Comparison of ENCODE assay signal across 8 mouse cellular contexts in genomic region chr11:26209811-26210581, GRCm38 (mm10). TPM values are rescaled to one million over a fixed set of nuclear protein-coding genes. Genes with fewer than 3 reads are reported as not detected.
DNase-seq lines count a peak whose midpoint lies in the region; ATAC-seq lines count a peak whose summit lies in the region.

No protein-coding gene starts in this region.

- peak overlapping the region; percentile 96 for H3K27ac ChIP-seq in intestine, embryonic 15.5 days

- H3K9me3 ChIP-seq in intestine, embryonic 15.5 days, result no peaks in the 10 kb centered on the region

- peak; percentile 97 for ATAC-seq in intestine, embryonic 15.5 days
- ATAC-seq in inflammation-experienced regulatory T-cells, adult 6 months, result no peak

- H3K4me2 ChIP-seq in intestine, embryonic 15.5 days (replicated peaks), result peak overlapping the region; percentile 80

- intact Hi-C loops in gastrocnemius, postnatal 36 days (cut with DNase I), result no loop called here
- intact Hi-C loops in left cerebral cortex, postnatal 4 days (cut with DNase I), result loop anchor here (10.0 kb wide), 2 partner anchors 275 to 755 kb away; no protein-coding TSS in a partner anchor

- no peaks in the 10 kb centered on the region for H3K27me3 ChIP-seq in intestine, embryonic 15.5 days (replicated peaks)

- no peaks in the 10 kb centered on the region for H3K4me1 ChIP-seq in intestine, embryonic 15.5 days (replicated peaks)

- peak overlapping the region; percentile 62 for H3K4me3 ChIP-seq in intestine, embryonic 15.5 days (replicated peaks)

- DNase-seq in adrenal gland, postnatal 14 days, result peak; percentile 74
- DNase-seq in embryo, embryonic 10 days (ENCODE audit: low spot score), result peak; percentile 76
- peak; percentile 10 to 26 for DNase-seq in gastrocnemius, postnatal 36 days
- peak; percentile 65 for DNase-seq in left cerebral cortex, postnatal 4 days
- DNase-seq in mesoderm, embryonic 11.5 days (ENCODE audit: low read depth, low spot score), result peak; percentile 65
- peak; percentile 2 for DNase-seq in skeletal muscle tissue, adult 2 months (ENCODE audit: low read depth, low spot score)

- under 1% methylated on average over 60 of the region's 73 CpGs for WGBS in intestine, embryonic 15.5 days

- peak overlapping the region; percentile 89 for H3K9ac ChIP-seq in intestine, embryonic 15.5 days

- no peaks in the 10 kb centered on the region for H3K36me3 ChIP-seq in intestine, embryonic 15.5 days

RNA-seq across cellular contexts. Expression of gene 5730522E02Rik, which starts 0.6 kb away (rescaled TPM):
- total RNA-seq in adrenal gland, postnatal 14 days (2021), result 0.68 TPM in 1 of 2 replicates, not detected in the other
- total RNA-seq in gastrocnemius, postnatal 36 days (2021), result not detected
- 2.6 and 2.8 TPM in 2 replicates for polyA plus RNA-seq in intestine, embryonic 15.5 days (2015; fragmentation: Nextera tagmentation; extraction: Ambion mirVana)
- total RNA-seq in left cerebral cortex, postnatal 4 days (2021), result 10 to 100 TPM; 22.6 to 24.0 TPM
- not detected for polyA plus RNA-seq in inflammation-experienced regulatory T-cells, adult 6 months (2017; shearing (Covaris generic))

Comparison
In these comparisons a context has a peak if more than half of its experiments do, and no peak if none do; other contexts are left out.
1. DNase-seq: peak in every context shown above with its lines; median percentile 76 in embryo, embryonic 10 days; 74 in adrenal gland, postnatal 14 days; 65 in left cerebral cortex, postnatal 4 days; 65 in mesoderm, embryonic 11.5 days; 18 in gastrocnemius, postnatal 36 days; 2 in skeletal muscle tissue, adult 2 months.
2. RNA of gene 5730522E02Rik, which starts 0.6 kb away (total RNA-seq): 22.6 to 24.0 TPM in left cerebral cortex, postnatal 4 days; 0.68 TPM in adrenal gland, postnatal 14 days and not detected in gastrocnemius, postnatal 36 days; every median in the first group is over 10 times any median in the second.